Mouse (Mus musculus): Measurements from ENCODE around the gene Fam228a. TPM values are rescaled to one million over a fixed set of nuclear protein-coding genes. Genes with fewer than 3 reads are reported as not detected.
"Not testable (repeated sequence)": the region's sequence is repeated elsewhere in the genome, so short reads cannot be mapped to it uniquely, and the experiment has no call there.

Gene Fam228a
- polyA plus RNA-seq, 1 experiment, result not detected

GRCm38 (mm10) chr12:4768492-4769332 lies 30.5 kb upstream of the Fam228a start, which contains the start of the genes Pfn4 and Fam228b:
Gene Pfn4, plus strand, starts transcription at chr12:4769022.
Gene Fam228b, minus strand, starts transcription at chr12:4769267.
- Histone ChIP-seq H3K4me1 (ENCODE audit: control insufficient read depth, insufficient read depth, low read length) (no peaks in the 10 kb centered on the region), H3K4me3 (replicated peaks; ENCODE audit: extremely low read depth, low read depth, low read length) (peak within 1 kb of the TSS; percentile 98)
- WGBS, result 3% methylated on average over 61 of the region's 61 CpGs
- peak; percentile 99 for DNase-seq
- peak; percentile 63 for TF ChIP-seq CTCF (IDR thresholded peaks at IDR 0.05; ENCODE audit: insufficient read depth, low read length)
- no peak; the same call in 1 of the 2 replicates for TF ChIP-seq POLR2A (IDR thresholded peaks at IDR 0.05; ENCODE audit: borderline replicate concordance, extremely low read depth, low read depth, low read length)

GRCm38 (mm10) chr12:4757060-4757459 lies 18.8 kb upstream of the Fam228a start:
- 77% methylated on average over 1 of the region's 1 CpGs for WGBS

GRCm38 (mm10) chr12:4754451-4754850 lies 16.2 kb upstream of the Fam228a start:
- WGBS, result 93% methylated on average over 4 of the region's 4 CpGs
- not testable (repeated sequence) for H3K4me3 ChIP-seq (replicated peaks; ENCODE audit: extremely low read depth, low read depth, low read length)

More at GRCm38 (mm10) chr12:4757060-4757459, 18.8 kb upstream of the Fam228a start:
- no peak overlapping the region for H3K4me3 ChIP-seq (replicated peaks; ENCODE audit: extremely low read depth, low read depth, low read length)
- DNase-seq, result no peak
- TF ChIP-seq POLR2A (IDR thresholded peaks at IDR 0.05; ENCODE audit: borderline replicate concordance, extremely low read depth, low read depth, low read length), result no peak
- no peak for TF ChIP-seq CTCF (IDR thresholded peaks at IDR 0.05; ENCODE audit: insufficient read depth, low read length)
- H3K4me1 ChIP-seq (ENCODE audit: control insufficient read depth, insufficient read depth, low read length), result no peaks in the 10 kb centered on the region

GRCm38 (mm10) chr12:4744486-4744885 lies 6.3 kb upstream of the Fam228a start:
- no peak for DNase-seq
- H3K4me1 ChIP-seq (ENCODE audit: control insufficient read depth, insufficient read depth, low read length), result no peaks in the 10 kb centered on the region
- H3K4me3 ChIP-seq (replicated peaks; ENCODE audit: extremely low read depth, low read depth, low read length), result no peak overlapping the region
- 83% methylated on average over 10 of the region's 10 CpGs for WGBS
- TF ChIP-seq POLR2A (IDR thresholded peaks at IDR 0.05; ENCODE audit: borderline replicate concordance, extremely low read depth, low read depth, low read length) (no peak), CTCF (IDR thresholded peaks at IDR 0.05; ENCODE audit: insufficient read depth, low read length) (no peak)

More at GRCm38 (mm10) chr12:4754451-4754850, 16.2 kb upstream of the Fam228a start:
- not testable (repeated sequence) for DNase-seq; H3K4me1 ChIP-seq (ENCODE audit: control insufficient read depth, insufficient read depth, low read length)

- 83% methylated on average over 3 of the region's 3 CpGs for WGBS
- Histone ChIP-seq H3K4me1 (ENCODE audit: control insufficient read depth, insufficient read depth, low read length) (no peaks in the 10 kb centered on the region), H3K4me3 (replicated peaks; ENCODE audit: extremely low read depth, low read depth, low read length) (no peak overlapping the region)
- DNase-seq, result no peak
- TF ChIP-seq CTCF (IDR thresholded peaks at IDR 0.05; ENCODE audit: insufficient read depth, low read length) (no peak), POLR2A (IDR thresholded peaks at IDR 0.05; ENCODE audit: borderline replicate concordance, extremely low read depth, low read depth, low read length) (no peak)
Measured at GRCm38 (mm10) chr12:4742183-4742582, 4.0 kb upstream of the Fam228a start.

GRCm38 (mm10) chr12:4740823-4741222 lies 2.6 kb upstream of the Fam228a start:
- no peaks in the 10 kb centered on the region for H3K4me1 ChIP-seq (ENCODE audit: control insufficient read depth, insufficient read depth, low read length)
- no peak overlapping the region for H3K4me3 ChIP-seq (replicated peaks; ENCODE audit: extremely low read depth, low read depth, low read length)
- no peak for DNase-seq
- 47% methylated on average over 7 of the region's 7 CpGs for WGBS
- TF ChIP-seq POLR2A (IDR thresholded peaks at IDR 0.05; ENCODE audit: borderline replicate concordance, extremely low read depth, low read depth, low read length) (no peak), CTCF (IDR thresholded peaks at IDR 0.05; ENCODE audit: insufficient read depth, low read length) (no peak)

GRCm38 (mm10) chr12:4732332-4732731 lies 5.9 kb downstream of the Fam228a start:
- Histone ChIP-seq H3K4me3 (replicated peaks; ENCODE audit: extremely low read depth, low read depth, low read length) (no peak overlapping the region), H3K4me1 (ENCODE audit: control insufficient read depth, insufficient read depth, low read length) (no peaks in the 10 kb centered on the region)
- 53% methylated on average over 4 of the region's 4 CpGs for WGBS
- DNase-seq, result no peak
- TF ChIP-seq CTCF (IDR thresholded peaks at IDR 0.05; ENCODE audit: insufficient read depth, low read length) (no peak), POLR2A (IDR thresholded peaks at IDR 0.05; ENCODE audit: borderline replicate concordance, extremely low read depth, low read depth, low read length) (no peak)

GRCm38 (mm10) chr12:4731629-4732028 lies 6.6 kb downstream of the Fam228a start:
- no peak for DNase-seq
- 57% methylated on average over 4 of the region's 4 CpGs for WGBS
- Histone ChIP-seq H3K4me3 (replicated peaks; ENCODE audit: extremely low read depth, low read depth, low read length) (no peak overlapping the region), H3K4me1 (ENCODE audit: control insufficient read depth, insufficient read depth, low read length) (no peaks in the 10 kb centered on the region)
- TF ChIP-seq POLR2A (IDR thresholded peaks at IDR 0.05; ENCODE audit: borderline replicate concordance, extremely low read depth, low read depth, low read length), result no peak
- TF ChIP-seq CTCF (IDR thresholded peaks at IDR 0.05; ENCODE audit: insufficient read depth, low read length), result no peak

GRCm38 (mm10) chr12:4729165-4729564 lies 9.1 kb downstream of the Fam228a start:
- TF ChIP-seq CTCF (IDR thresholded peaks at IDR 0.05; ENCODE audit: insufficient read depth, low read length) (no peak), POLR2A (IDR thresholded peaks at IDR 0.05; ENCODE audit: borderline replicate concordance, extremely low read depth, low read depth, low read length) (no peak)
- no peak for DNase-seq
- Histone ChIP-seq H3K4me1 (ENCODE audit: control insufficient read depth, insufficient read depth, low read length) (no peaks in the 10 kb centered on the region), H3K4me3 (replicated peaks; ENCODE audit: extremely low read depth, low read depth, low read length) (no peak overlapping the region)
- 89% methylated on average over 3 of the region's 3 CpGs for WGBS
